Mouse (Mus musculus) hindbrain, embryonic 11.5 days (tissue): ENCODE results near the gene Farp2. TPM values are rescaled to one million over a fixed set of nuclear protein-coding genes. Genes with fewer than 3 reads are reported as not detected.

Experiments
- ATAC-seq: fragments of 200-750 bp; cut with Nextera tagmentation; 2 replicates; pipeline ENCODE4 v1.8.0; 2017; ENCODE audit warnings: mild to moderate bottlenecking, moderate TSS enrichment, moderate library complexity; ENCODE audit not compliant: low FRiP score
- DNase-seq: peaks from one replicate; pipeline ENCODE4 v3.0.0-alpha.2; 2015; ENCODE audit warnings: low spot score
- H3K27ac ChIP-seq: fragments of 300-500 bp; sonication (generic); 2 replicates; pipeline ENCODE4 v1.5.1; 2014; ENCODE audit warnings: mild to moderate bottlenecking, low read depth, low read length
- H3K27me3 ChIP-seq: fragments of 300-500 bp; sonication (generic); 2 replicates; pipeline ENCODE4 v1.6.1; 2014; ENCODE audit warnings: mild to moderate bottlenecking, low read length, moderate library complexity, mixed read lengths; ENCODE audit not compliant: control insufficient read depth, insufficient read depth
- H3K36me3 ChIP-seq: fragments of 300-500 bp; sonication (generic); 2 replicates; pipeline ENCODE4 v1.6.1; 2014; ENCODE audit warnings: mild to moderate bottlenecking, low read length, moderate library complexity, mixed read lengths; ENCODE audit not compliant: control insufficient read depth, insufficient read depth
- H3K4me1 ChIP-seq: fragments of 300-500 bp; sonication (generic); replicated peaks from 2 replicates; pipeline ENCODE4 v1.6.1; 2014; ENCODE audit warnings: low read length, mixed read lengths; ENCODE audit not compliant: control insufficient read depth, insufficient read depth
- H3K4me2 ChIP-seq: fragments of 300-500 bp; sonication (generic); replicated peaks from 2 replicates; pipeline ENCODE4 v1.6.1; 2014; ENCODE audit warnings: mild to moderate bottlenecking, low read depth, low read length
- H3K4me3 ChIP-seq: fragments of 300-500 bp; sonication (generic); 2 replicates; pipeline ENCODE4 v1.5.1; 2014; ENCODE audit warnings: low read depth, low read length
- H3K9ac ChIP-seq: fragments of 300-500 bp; sonication (generic); 2 replicates; pipeline ENCODE4 v1.6.1; 2014; ENCODE audit warnings: low read depth, low read length
- H3K9me3 ChIP-seq: fragments of 300-500 bp; sonication (generic); 2 replicates; pipeline ENCODE4 v1.6.1; 2016; ENCODE audit warnings: low read length; ENCODE audit not compliant: control insufficient read depth
- WGBS: fragments of 180-500 bp; shearing (Covaris S2); extraction: QIAGEN DNeasy Blood & Tissue Kit; methylation state at CpG from one replicate; pipeline ENCODE4 v1.1.7; 2014; 5-methylcytosine and 5-hydroxymethylcytosine counted together
- polyA plus RNA-seq: library from polyadenylated mRNA; unstranded; fragments of >200 nt; fragmentation: Nextera tagmentation; extraction: Ambion mirVana; gene quantifications from 2 replicates; pipeline ENCODE4 v1.2.1, GENCODE M21; 2014

The Farp2 gene
- polyA plus RNA-seq: 4.6 and 6.0 TPM in 2 replicates

DNA sequence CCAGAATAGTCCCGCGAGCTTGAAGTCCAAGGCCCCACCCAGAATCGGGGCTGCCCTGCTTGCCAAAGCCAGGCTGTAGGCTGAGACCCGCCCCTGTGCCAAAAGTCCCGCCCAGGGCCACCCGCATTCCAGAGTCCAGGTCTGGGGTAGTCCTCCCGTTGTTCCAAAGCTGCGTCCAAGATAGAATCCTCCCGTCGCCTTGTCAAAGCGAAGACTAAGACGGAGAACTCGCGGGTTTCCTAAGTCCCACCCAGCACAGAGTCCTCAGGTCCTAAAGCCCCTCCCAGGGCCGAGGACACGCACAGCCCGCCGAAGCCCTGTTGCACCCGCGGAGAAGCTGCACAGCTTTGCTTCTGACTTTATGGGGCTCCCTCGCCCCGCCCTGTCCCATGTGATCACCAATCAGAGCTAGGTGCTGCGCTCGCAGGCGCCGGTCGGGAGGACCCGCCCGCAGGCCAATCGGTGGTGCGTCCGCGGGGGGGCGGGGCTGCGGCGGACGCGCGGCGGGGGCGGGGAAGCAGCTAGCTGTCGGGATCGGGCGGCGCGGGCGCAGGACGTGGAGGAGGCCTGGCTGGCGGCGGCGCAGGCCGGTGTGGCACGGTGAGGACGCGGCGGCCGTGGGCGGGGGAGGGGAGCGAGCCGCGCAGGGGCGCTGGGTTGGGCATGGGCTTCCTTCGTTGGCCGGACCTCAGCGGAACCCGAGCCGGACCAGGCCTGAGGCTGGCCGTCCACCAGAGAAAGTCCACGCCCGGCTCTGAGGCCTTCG lies at the start of gene Farp2:
Farp2 (plus strand) TSS at position 495 of the 766 bp plus-strand sequence.
- DNase-seq (peak; percentile 90), ATAC-seq (peak; percentile 99)
- Histone ChIP-seq H3K4me3 (peak within 1 kb of the TSS; percentile 62), H3K4me2 (peak within 1 kb of the TSS; percentile 88), H3K9me3 (no peaks in the 10 kb centered on the region), H3K27me3 (no peaks in the 10 kb centered on the region), H3K36me3 (no peaks in the 10 kb centered on the region), H3K27ac (0 out of 2 replicates have a peak within 1 kb of the TSS, but pooled peaks have one; percentile 27), H3K9ac (peak within 1 kb of the TSS; percentile 69), H3K4me1 (peaks cover 5% of the 10 kb centered on the region; the same call in 1 of the 2 replicates)
- WGBS: under 1% methylated on average over 44 of the region's 71 CpGs

GRCm38 (mm10) chr1:93465066-93465465 lies 46.8 kb upstream of the Farp2 start:
- Histone ChIP-seq H3K9me3 (no peaks in the 10 kb centered on the region), H3K27ac (no peak overlapping the region), H3K4me2 (no peak overlapping the region), H3K27me3 (no peaks in the 10 kb centered on the region), H3K9ac (no peak overlapping the region), H3K4me3 (no peak overlapping the region), H3K4me1 (no peaks in the 10 kb centered on the region), H3K36me3 (no peaks in the 10 kb centered on the region)
- ATAC-seq (no peak), DNase-seq (no peak)

DNA sequence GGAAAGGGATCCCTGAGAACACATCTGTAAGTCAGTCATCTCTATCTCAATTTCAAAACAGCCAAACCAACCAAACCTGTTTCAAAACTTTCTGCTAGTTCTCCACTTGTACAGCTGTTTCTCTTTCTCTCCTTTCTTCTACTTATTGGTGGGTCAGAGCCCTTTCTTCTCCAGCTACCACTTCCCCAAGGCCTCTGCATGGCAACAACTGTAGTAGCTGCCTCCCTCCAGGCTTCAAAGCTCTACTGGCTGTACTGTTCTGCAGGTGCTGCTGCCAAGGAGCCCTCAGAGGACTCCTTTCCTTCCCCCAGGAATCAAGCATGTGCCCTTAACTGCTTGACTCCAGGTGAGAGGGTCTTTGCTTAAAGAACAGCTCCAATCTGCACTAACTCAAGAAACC lies 46.1 kb upstream of the Farp2 start:
- DNase-seq (no peak), ATAC-seq (no peak)
- Histone ChIP-seq H3K9ac (no peak overlapping the region), H3K36me3 (no peaks in the 10 kb centered on the region), H3K27ac (no peak overlapping the region), H3K27me3 (no peaks in the 10 kb centered on the region), H3K4me3 (no peak overlapping the region), H3K9me3 (no peaks in the 10 kb centered on the region), H3K4me1 (no peaks in the 10 kb centered on the region), H3K4me2 (no peak overlapping the region)

GRCm38 (mm10) chr1:93468626-93469025 lies 43.3 kb upstream of the Farp2 start:
- Histone ChIP-seq H3K27me3 (no peaks in the 10 kb centered on the region), H3K9ac (no peak overlapping the region), H3K27ac (no peak overlapping the region), H3K36me3 (no peaks in the 10 kb centered on the region), H3K9me3 (no peaks in the 10 kb centered on the region), H3K4me2 (no peak overlapping the region), H3K4me3 (no peak overlapping the region), H3K4me1 (no peaks in the 10 kb centered on the region)
- ATAC-seq: no peak
- WGBS: 92% methylated on average over 4 of the region's 4 CpGs
- DNase-seq: no peak

GRCm38 (mm10) chr1:93475694-93476093 lies 36.2 kb upstream of the Farp2 start:
- H3K27me3 ChIP-seq: no peaks in the 10 kb centered on the region
- no peaks in the 10 kb centered on the region for H3K4me1 ChIP-seq
- DNase-seq: no peak
- no peak overlapping the region for H3K4me2 ChIP-seq
- H3K9me3 ChIP-seq: no peaks in the 10 kb centered on the region
- no peaks in the 10 kb centered on the region for H3K36me3 ChIP-seq
- H3K9ac ChIP-seq: no peak overlapping the region
- ATAC-seq: no peak
- WGBS: 94% methylated on average over 3 of the region's 3 CpGs
- H3K4me3 ChIP-seq: no peak overlapping the region
- no peak overlapping the region for H3K27ac ChIP-seq

DNA sequence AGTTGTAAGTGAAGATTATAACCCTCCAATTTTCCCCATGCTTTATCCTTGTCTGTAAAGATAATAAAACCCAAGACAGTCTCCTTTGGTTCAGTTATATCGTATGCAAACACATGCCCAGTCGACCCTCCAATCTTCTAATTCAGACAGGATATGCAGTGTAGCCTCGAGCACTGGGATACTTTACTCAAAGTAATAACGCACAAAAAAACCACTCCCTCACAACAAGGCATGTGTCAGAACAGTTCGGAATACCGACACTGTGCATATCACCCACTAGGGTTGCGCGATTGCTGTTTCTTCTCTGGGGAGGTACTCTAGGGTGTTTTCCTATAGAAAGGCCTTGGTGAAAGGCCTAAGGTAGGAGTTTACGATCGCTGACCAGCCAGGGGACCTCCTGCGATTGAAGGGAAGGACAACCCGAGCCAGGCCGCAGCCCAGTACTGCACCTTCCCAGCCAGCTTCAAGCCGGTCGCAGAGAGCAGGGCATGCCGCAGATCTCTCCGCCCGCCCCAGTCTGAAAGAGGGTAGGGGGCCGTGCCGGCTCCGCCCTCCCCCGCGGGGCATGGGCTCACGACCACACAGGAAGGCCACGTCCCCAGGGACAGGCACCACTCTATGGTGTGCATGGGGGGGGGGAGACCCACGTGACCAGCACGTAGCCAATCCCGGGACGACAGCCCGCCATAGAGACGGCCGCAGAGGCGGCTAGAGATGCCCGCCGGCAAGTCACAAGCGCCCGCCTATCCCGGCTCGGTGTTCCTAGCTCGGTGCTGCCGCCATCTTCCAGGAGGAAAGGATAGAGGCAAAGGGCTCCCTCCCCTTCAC lies 33.9 kb upstream of the Farp2 start:
- Histone ChIP-seq H3K27ac (peak overlapping the region; percentile 79), H3K9ac (peak overlapping the region; percentile 62), H3K4me3 (peak overlapping the region; percentile 87), H3K4me1 (no peaks in the 10 kb centered on the region), H3K4me2 (peak overlapping the region; percentile 45), H3K36me3 (no peaks in the 10 kb centered on the region), H3K27me3 (no peaks in the 10 kb centered on the region), H3K9me3 (no peaks in the 10 kb centered on the region)
- DNase-seq: peak; percentile 99
- ATAC-seq: peak; percentile 96
- WGBS: 1% methylated on average over 41 of the region's 41 CpGs

- Histone ChIP-seq H3K9me3 (no peaks in the 10 kb centered on the region), H3K4me1 (no peaks in the 10 kb centered on the region), H3K27me3 (no peaks in the 10 kb centered on the region), H3K4me2 (peak within 1 kb of the TSS; percentile 65), H3K36me3 (no peaks in the 10 kb centered on the region), H3K27ac (peak within 1 kb of the TSS; percentile 79), H3K4me3 (peak within 1 kb of the TSS; percentile 87), H3K9ac (peak within 1 kb of the TSS; percentile 76)
- under 1% methylated on average over 74 of the region's 74 CpGs for WGBS
- DNase-seq (peak; percentile 99), ATAC-seq (peak; percentile 95)
Observed at GRCm38 (mm10) chr1:93478586-93479475, 33.0 kb upstream of the Farp2 start, which contains the start of gene Hdlbp. Hdlbp (minus strand) TSS chr1:93478815.

GRCm38 (mm10) chr1:93479476-93480083 lies 32.3 kb upstream of the Farp2 start:
- Histone ChIP-seq H3K4me2 (peak overlapping the region; percentile 65), H3K27me3 (no peaks in the 10 kb centered on the region), H3K9me3 (no peaks in the 10 kb centered on the region), H3K4me3 (peak overlapping the region; percentile 87), H3K36me3 (no peaks in the 10 kb centered on the region), H3K9ac (peak overlapping the region; percentile 76), H3K27ac (peak overlapping the region; percentile 79), H3K4me1 (no peaks in the 10 kb centered on the region)
- no peak for ATAC-seq
- 10% methylated on average over 23 of the region's 23 CpGs for WGBS
- no peak for DNase-seq
